Mouse (Mus musculus): ENCODE results near the gene Creg1. TPM values are rescaled to one million over a fixed set of nuclear protein-coding genes. Genes with fewer than 3 reads are reported as not detected.
A peak's percentile ranks its signal among the peaks of the same experiment; 100 is the strongest.

The Creg1 gene
- polyA plus RNA-seq, 1 experiment from 2014 or later: 28.9 TPM

DNA sequence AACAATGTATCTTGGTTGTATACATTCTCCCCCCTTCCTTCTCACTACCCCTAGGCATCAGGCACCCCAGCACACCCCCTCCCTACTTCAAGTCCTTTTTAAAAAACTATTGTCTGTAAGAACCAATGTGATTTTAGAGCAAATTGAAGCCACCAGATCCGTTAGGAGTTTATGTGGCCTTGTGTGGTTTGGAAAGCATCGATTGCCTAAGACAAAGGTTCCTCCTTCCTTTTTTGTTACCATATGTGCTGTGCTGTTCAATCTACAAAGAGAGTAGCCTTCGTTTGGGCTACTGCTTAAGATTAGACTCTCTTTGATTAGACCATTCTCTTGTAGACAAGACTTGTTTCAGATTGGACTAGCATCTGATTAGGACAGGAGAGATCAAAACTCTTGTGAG, 25.7 kb upstream of the Creg1 start:
- WGBS: 52% methylated on average over 3 of the region's 3 CpGs
- no peaks in the 10 kb centered on the region for H3K9me3 ChIP-seq (ENCODE audit: control insufficient read depth, low read length)
- no peak overlapping the region for H3K4me3 ChIP-seq (ENCODE audit: low read depth, low read length)
- H3K27ac ChIP-seq (ENCODE audit: low read depth, low read length): no peak overlapping the region
- H3K4me1 ChIP-seq (replicated peaks; ENCODE audit: control insufficient read depth, insufficient read depth, low read length): no peaks in the 10 kb centered on the region
- no peak overlapping the region for H3K4me2 ChIP-seq (ENCODE audit: low read depth, low read length, severe bottlenecking)
- ATAC-seq (replicated peaks; ENCODE audit: low FRiP score) (no peak), DNase-seq (ENCODE audit: low spot score) (peak; percentile 20)
- no peaks in the 10 kb centered on the region for H3K36me3 ChIP-seq (ENCODE audit: control insufficient read depth, insufficient read depth, low read length)
- H3K9ac ChIP-seq (ENCODE audit: low read length): no peak overlapping the region
- H3K27me3 ChIP-seq (ENCODE audit: control insufficient read depth, insufficient read depth, low read length): no peaks in the 10 kb centered on the region

DNA sequence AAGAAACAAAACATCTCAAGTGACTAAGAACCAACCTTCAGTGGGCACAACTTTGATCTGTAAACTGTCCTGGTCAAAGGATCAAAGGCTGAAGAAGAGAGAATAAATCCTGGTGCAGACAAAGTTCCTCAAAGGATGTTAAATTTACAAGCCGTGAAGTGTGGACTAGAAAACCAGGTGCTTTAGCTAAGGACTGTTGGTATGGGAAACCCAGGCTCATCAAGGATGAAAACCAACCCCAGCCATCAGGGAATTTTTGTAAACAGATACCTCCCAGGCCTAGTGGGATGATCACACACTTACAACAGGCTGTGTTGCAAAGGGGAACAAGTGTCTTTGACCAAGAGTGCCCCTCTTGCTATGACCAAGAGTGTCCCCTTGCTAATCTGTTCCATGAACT, 24.6 kb upstream of the Creg1 start:
- no peak overlapping the region for H3K4me2 ChIP-seq (ENCODE audit: low read depth, low read length, severe bottlenecking)
- DNase-seq (ENCODE audit: low spot score) (peak; percentile 6), ATAC-seq (replicated peaks; ENCODE audit: low FRiP score) (no peak)
- no peaks in the 10 kb centered on the region for H3K9me3 ChIP-seq (ENCODE audit: control insufficient read depth, low read length)
- no peaks in the 10 kb centered on the region for H3K36me3 ChIP-seq (ENCODE audit: control insufficient read depth, insufficient read depth, low read length)
- H3K27ac ChIP-seq (ENCODE audit: low read depth, low read length): no peak overlapping the region
- H3K4me1 ChIP-seq (replicated peaks; ENCODE audit: control insufficient read depth, insufficient read depth, low read length): no peaks in the 10 kb centered on the region
- no peak overlapping the region for H3K9ac ChIP-seq (ENCODE audit: low read length)
- WGBS: 97% methylated on average over 1 of the region's 1 CpGs
- H3K4me3 ChIP-seq (ENCODE audit: low read depth, low read length): no peak overlapping the region
- H3K27me3 ChIP-seq (ENCODE audit: control insufficient read depth, insufficient read depth, low read length): no peaks in the 10 kb centered on the region

DNA sequence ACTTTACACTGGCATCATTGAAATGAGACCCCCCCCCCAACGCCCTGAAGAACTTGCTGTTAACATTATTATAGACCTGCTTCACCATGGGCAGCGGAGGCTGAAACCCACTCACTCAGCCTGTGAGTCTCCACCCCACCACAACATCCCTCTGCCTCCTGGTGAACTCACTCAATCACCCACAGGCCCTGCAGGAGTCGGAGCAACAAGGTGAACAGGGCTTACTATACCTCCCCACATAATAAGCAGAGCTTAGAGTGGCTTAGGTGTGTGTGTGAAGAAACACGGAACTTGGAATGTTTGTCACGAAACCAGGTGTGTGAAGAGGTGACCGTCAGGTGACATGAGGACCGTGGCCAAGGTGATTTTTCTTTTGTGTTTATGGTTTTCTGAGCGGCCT, 21.6 kb upstream of the Creg1 start:
- DNase-seq (ENCODE audit: low spot score) (peak; percentile 50), ATAC-seq (replicated peaks; ENCODE audit: low FRiP score) (no peak)
- Histone ChIP-seq H3K9me3 (ENCODE audit: control insufficient read depth, low read length) (no peaks in the 10 kb centered on the region), H3K4me2 (ENCODE audit: low read depth, low read length, severe bottlenecking) (no peak overlapping the region), H3K9ac (ENCODE audit: low read length) (no peak overlapping the region), H3K4me3 (ENCODE audit: low read depth, low read length) (no peak overlapping the region), H3K4me1 (replicated peaks; ENCODE audit: control insufficient read depth, insufficient read depth, low read length) (no peaks in the 10 kb centered on the region), H3K27me3 (ENCODE audit: control insufficient read depth, insufficient read depth, low read length) (no peaks in the 10 kb centered on the region), H3K27ac (ENCODE audit: low read depth, low read length) (no peak overlapping the region), H3K36me3 (ENCODE audit: control insufficient read depth, insufficient read depth, low read length) (no peaks in the 10 kb centered on the region)
- 85% methylated on average over 8 of the region's 8 CpGs for WGBS

DNA sequence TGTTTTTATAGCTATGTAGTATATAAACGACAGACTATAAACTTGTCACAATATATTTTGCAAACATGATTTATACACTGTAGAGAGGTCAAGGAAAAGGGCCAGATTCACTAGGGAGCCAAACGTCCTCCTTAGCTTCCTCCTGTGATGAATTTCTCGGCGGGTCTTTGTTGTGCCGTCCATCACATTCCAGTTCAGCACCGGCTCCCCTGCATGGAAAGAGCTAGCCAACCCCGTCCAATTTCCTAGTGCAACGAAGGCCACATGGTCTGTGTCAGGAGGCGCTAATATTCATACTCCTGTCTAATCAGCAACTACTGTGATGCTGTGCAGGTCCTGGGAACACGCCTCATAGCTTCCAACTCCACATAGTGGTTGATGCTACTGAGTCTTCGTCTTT, 15.5 kb upstream of the Creg1 start:
- Histone ChIP-seq H3K4me1 (replicated peaks; ENCODE audit: control insufficient read depth, insufficient read depth, low read length) (no peaks in the 10 kb centered on the region), H3K27ac (ENCODE audit: low read depth, low read length) (no peak overlapping the region), H3K4me3 (ENCODE audit: low read depth, low read length) (no peak overlapping the region), H3K36me3 (ENCODE audit: control insufficient read depth, insufficient read depth, low read length) (no peaks in the 10 kb centered on the region), H3K4me2 (ENCODE audit: low read depth, low read length, severe bottlenecking) (no peak overlapping the region), H3K27me3 (ENCODE audit: control insufficient read depth, insufficient read depth, low read length) (no peaks in the 10 kb centered on the region), H3K9me3 (ENCODE audit: control insufficient read depth, low read length) (no peaks in the 10 kb centered on the region), H3K9ac (ENCODE audit: low read length) (no peak overlapping the region)
- WGBS: 68% methylated on average over 11 of the region's 11 CpGs
- no peak for ATAC-seq (replicated peaks; ENCODE audit: low FRiP score)
- peak; percentile 28 for DNase-seq (ENCODE audit: low spot score)

DNA sequence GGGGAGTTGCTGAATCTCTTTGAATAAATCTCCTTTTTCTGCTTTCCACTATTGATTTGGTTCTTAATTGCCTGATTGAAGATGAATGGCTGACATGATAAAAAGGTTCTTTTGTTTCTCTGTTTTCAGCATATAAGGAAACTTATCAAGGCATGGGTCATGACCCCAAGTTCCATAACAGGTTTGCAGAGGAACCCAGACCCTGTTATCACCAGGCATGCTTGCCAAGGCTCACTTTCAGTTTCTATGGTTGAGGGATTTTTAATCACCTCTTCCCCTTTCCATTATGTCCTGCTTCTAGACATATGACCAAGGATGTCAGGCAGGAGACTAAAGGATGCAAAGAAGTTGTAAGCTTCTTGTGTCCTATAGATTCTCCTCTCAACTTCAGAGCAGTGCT, 12.4 kb upstream of the Creg1 start:
- no peak for ATAC-seq (replicated peaks; ENCODE audit: low FRiP score)
- Histone ChIP-seq H3K9ac (ENCODE audit: low read length) (no peak overlapping the region), H3K27me3 (ENCODE audit: control insufficient read depth, insufficient read depth, low read length) (no peaks in the 10 kb centered on the region), H3K4me2 (ENCODE audit: low read depth, low read length, severe bottlenecking) (no peak overlapping the region), H3K36me3 (ENCODE audit: control insufficient read depth, insufficient read depth, low read length) (no peaks in the 10 kb centered on the region), H3K9me3 (ENCODE audit: control insufficient read depth, low read length) (no peaks in the 10 kb centered on the region), H3K4me3 (ENCODE audit: low read depth, low read length) (no peak overlapping the region), H3K4me1 (replicated peaks; ENCODE audit: control insufficient read depth, insufficient read depth, low read length) (no peaks in the 10 kb centered on the region), H3K27ac (ENCODE audit: low read depth, low read length) (no peak overlapping the region)
- peak; percentile 2 for DNase-seq (ENCODE audit: low spot score)

DNA sequence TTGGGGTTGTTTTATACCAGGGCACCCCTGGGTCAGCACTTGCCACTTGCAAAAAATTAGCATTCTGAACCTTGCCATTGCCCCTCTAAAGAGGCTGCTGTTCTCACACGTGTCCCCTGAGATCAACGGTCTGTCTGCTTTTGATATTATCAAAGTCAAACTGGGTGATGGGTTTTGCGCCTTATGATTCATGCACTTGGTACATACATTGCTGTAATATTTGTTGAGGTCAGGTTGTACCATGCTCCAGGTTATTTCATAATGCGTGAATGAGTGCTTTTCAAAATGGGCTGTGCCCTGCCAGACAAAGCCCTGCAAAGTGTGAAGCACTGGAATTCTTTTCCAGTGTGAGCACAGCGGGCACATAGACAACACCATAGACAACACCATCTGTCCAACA, 11.7 kb upstream of the Creg1 start:
- no peak overlapping the region for H3K4me3 ChIP-seq (ENCODE audit: low read depth, low read length)
- H3K4me2 ChIP-seq (ENCODE audit: low read depth, low read length, severe bottlenecking): no peak overlapping the region
- H3K9ac ChIP-seq (ENCODE audit: low read length): no peak overlapping the region
- H3K27me3 ChIP-seq (ENCODE audit: control insufficient read depth, insufficient read depth, low read length): no peaks in the 10 kb centered on the region
- H3K27ac ChIP-seq (ENCODE audit: low read depth, low read length): no peak overlapping the region
- H3K9me3 ChIP-seq (ENCODE audit: control insufficient read depth, low read length): no peaks in the 10 kb centered on the region
- no peaks in the 10 kb centered on the region for H3K36me3 ChIP-seq (ENCODE audit: control insufficient read depth, insufficient read depth, low read length)
- DNase-seq (ENCODE audit: low spot score): no peak
- WGBS: 86% methylated on average over 5 of the region's 5 CpGs
- H3K4me1 ChIP-seq (replicated peaks; ENCODE audit: control insufficient read depth, insufficient read depth, low read length): no peaks in the 10 kb centered on the region
- ATAC-seq (replicated peaks; ENCODE audit: low FRiP score): no peak

DNA sequence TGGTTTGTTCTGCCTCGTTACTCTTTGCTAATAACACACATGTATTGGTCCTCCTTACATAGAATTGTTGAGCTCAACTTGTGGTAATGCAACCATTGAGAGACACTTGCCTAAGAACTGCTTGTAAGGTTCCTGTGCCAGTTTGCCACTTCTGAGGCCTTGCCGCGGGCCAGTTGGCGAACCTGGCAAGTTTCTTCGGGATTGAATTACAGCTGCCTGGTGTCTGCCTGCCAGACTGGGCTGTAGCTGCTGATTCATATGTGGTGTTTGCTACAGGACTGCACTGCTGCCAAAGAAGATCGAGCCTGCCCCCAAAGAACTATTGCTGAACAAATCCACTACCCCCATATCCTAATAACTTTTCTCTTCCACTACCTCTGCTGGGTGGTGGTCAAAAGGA, 9.3 kb upstream of the Creg1 start:
- Histone ChIP-seq H3K27me3 (ENCODE audit: control insufficient read depth, insufficient read depth, low read length) (no peaks in the 10 kb centered on the region), H3K36me3 (ENCODE audit: control insufficient read depth, insufficient read depth, low read length) (no peaks in the 10 kb centered on the region), H3K27ac (ENCODE audit: low read depth, low read length) (no peak overlapping the region), H3K9me3 (ENCODE audit: control insufficient read depth, low read length) (no peaks in the 10 kb centered on the region), H3K4me3 (ENCODE audit: low read depth, low read length) (no peak overlapping the region), H3K4me1 (replicated peaks; ENCODE audit: control insufficient read depth, insufficient read depth, low read length) (no peaks in the 10 kb centered on the region), H3K9ac (ENCODE audit: low read length) (no peak overlapping the region), H3K4me2 (ENCODE audit: low read depth, low read length, severe bottlenecking) (no peak overlapping the region)
- ATAC-seq (replicated peaks; ENCODE audit: low FRiP score) (no peak), DNase-seq (ENCODE audit: low spot score) (no peak)
- WGBS: 93% methylated on average over 6 of the region's 6 CpGs

DNA sequence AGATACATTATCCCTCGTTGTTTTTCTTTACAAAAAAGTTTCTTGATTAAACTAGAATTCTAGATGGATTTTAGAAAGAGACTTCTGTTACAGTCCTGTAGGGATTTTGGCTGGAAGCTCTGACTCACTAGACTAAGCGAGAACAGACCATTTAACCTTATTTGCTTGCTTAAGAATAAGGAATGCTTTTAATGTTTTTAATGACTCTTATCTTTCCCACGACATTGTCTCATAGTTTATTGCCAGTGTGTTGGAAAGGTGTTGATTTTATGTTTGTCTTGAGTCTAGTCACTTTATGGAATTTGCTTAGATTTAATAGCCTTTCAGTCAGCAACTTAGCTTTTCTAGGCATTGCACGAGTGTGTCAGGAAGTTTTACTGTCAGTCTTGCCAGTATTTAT, 8.4 kb upstream of the Creg1 start:
- no peaks in the 10 kb centered on the region for H3K36me3 ChIP-seq (ENCODE audit: control insufficient read depth, insufficient read depth, low read length)
- no peak overlapping the region for H3K27ac ChIP-seq (ENCODE audit: low read depth, low read length)
- H3K4me2 ChIP-seq (ENCODE audit: low read depth, low read length, severe bottlenecking): no peak overlapping the region
- no peaks in the 10 kb centered on the region for H3K4me1 ChIP-seq (replicated peaks; ENCODE audit: control insufficient read depth, insufficient read depth, low read length)
- no peak overlapping the region for H3K9ac ChIP-seq (ENCODE audit: low read length)
- no peak for ATAC-seq (replicated peaks; ENCODE audit: low FRiP score)
- no peak overlapping the region for H3K4me3 ChIP-seq (ENCODE audit: low read depth, low read length)
- 82% methylated on average over 4 of the region's 4 CpGs for WGBS
- H3K9me3 ChIP-seq (ENCODE audit: control insufficient read depth, low read length): no peaks in the 10 kb centered on the region
- H3K27me3 ChIP-seq (ENCODE audit: control insufficient read depth, insufficient read depth, low read length): no peaks in the 10 kb centered on the region
- DNase-seq (ENCODE audit: low spot score): no peak

DNA sequence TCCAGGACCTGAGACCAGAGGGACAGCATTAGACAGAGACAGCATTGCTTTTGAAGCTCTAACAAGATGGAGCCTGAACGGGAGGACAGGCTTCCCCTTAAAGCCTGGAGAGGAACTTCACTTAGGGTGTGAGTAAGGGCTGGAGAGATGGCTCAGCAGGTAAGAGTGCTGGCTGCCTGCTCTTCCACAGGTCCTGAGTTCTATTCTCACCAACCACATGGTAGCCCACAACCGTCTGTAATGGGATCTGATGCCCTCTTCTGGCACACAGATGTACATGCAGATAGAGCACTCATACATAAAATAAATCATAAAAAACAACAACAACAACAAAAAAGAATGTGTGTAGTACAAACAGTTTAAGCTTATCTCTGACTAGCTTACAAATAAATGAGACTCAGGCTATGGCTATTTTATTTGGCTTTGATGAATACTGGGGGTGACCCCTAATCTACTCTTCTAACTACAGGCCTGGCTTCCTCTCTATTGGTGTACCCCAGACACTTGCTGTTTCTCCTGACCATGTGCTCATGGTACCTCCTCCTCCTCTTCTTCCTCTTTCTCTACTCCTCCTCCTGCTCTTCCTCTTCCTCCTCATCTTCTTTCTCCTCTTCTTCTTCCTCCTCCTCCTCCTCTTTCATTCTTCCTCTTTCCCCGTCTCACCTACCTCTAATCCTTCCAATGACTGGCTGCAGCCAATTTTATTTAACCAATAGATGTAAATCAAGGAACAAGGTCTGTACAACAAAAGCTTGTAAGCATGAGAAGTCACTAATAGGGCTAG, 1.8 kb upstream of the Creg1 start:
- H3K9ac ChIP-seq (ENCODE audit: low read length): no peak overlapping the region
- peaks cover 8% of the 10 kb centered on the region; the same call in 1 of the 2 replicates for H3K4me1 ChIP-seq (replicated peaks; ENCODE audit: control insufficient read depth, insufficient read depth, low read length)
- H3K36me3 ChIP-seq (ENCODE audit: control insufficient read depth, insufficient read depth, low read length): no peaks in the 10 kb centered on the region
- no peak overlapping the region for H3K27ac ChIP-seq (ENCODE audit: low read depth, low read length)
- no peak overlapping the region for H3K4me3 ChIP-seq (ENCODE audit: low read depth, low read length)
- H3K27me3 ChIP-seq (ENCODE audit: control insufficient read depth, insufficient read depth, low read length): peaks cover 8% of the 10 kb centered on the region; the same call in 1 of the 2 replicates
- ATAC-seq (replicated peaks; ENCODE audit: low FRiP score) (no peak), DNase-seq (ENCODE audit: low spot score) (no peak)
- H3K4me2 ChIP-seq (ENCODE audit: low read depth, low read length, severe bottlenecking): no peak overlapping the region
- no peaks in the 10 kb centered on the region for H3K9me3 ChIP-seq (ENCODE audit: control insufficient read depth, low read length)
- WGBS: 83% methylated on average over 3 of the region's 3 CpGs
